Mouse (Mus musculus) testis, postnatal 10 days (tissue): ENCODE results near the gene Tvp23a.
A peak's percentile ranks its signal among the peaks of the same experiment; 100 is the strongest.

Source experiments
- DNase-seq: peaks from one replicate; pipeline ENCODE4 v3.0.0; 2021; ENCODE audit warnings: low spot score

Gene Tvp23a

GRCm38 (mm10) chr16:10394699-10395540, 52.2 kb downstream of the Tvp23a start, which contains the start of gene Tekt5:
Gene Tekt5 (minus strand): TSS chr16:10395490.
- DNase-seq = peak; percentile 63

GRCm38 (mm10) chr16:10392587-10392986, 54.6 kb downstream of the Tvp23a start:
- DNase-seq = no peak

GRCm38 (mm10) chr16:10388634-10389365, 58.4 kb downstream of the Tvp23a start:
- no peak for DNase-seq

- no peak for DNase-seq
Measured at GRCm38 (mm10) chr16:10385261-10385660, 61.9 kb downstream of the Tvp23a start.

- DNase-seq = no peak
Measured at GRCm38 (mm10) chr16:10384544-10384943, 62.6 kb downstream of the Tvp23a start.

GRCm38 (mm10) chr16:10384060-10384497, 63.1 kb downstream of the Tvp23a start:
- DNase-seq = peak; percentile 54

GRCm38 (mm10) chr16:10379531-10379930, 67.6 kb downstream of the Tvp23a start:
- no peak for DNase-seq

GRCm38 (mm10) chr16:10377286-10377685, 69.9 kb downstream of the Tvp23a start:
- no peak for DNase-seq

- peak; percentile 76 for DNase-seq
Measured at GRCm38 (mm10) chr16:10374254-10375011, 72.7 kb downstream of the Tvp23a start.

GRCm38 (mm10) chr16:10372372-10372771, 74.8 kb downstream of the Tvp23a start:
- no peak for DNase-seq
